Mouse (Mus musculus) midbrain, embryonic 11.5 days (tissue): ENCODE measurements at regions not wholly inside any gene's neighbourhood (a gene's known extent, or its start where the extent isn't known, plus 50 kb on each side); places are given as distances from the start of the nearest gene placed in this dataset.

ENCODE experiments used
- ATAC-seq: fragments of 200-750 bp; cut with Nextera tagmentation; 2 replicates; pipeline ENCODE4 v1.8.0; 2017; ENCODE audit warnings: moderate TSS enrichment, moderate library complexity; ENCODE audit not compliant: low FRiP score
- DNase-seq: peaks from one replicate; pipeline ENCODE4 v3.0.0; 2015; ENCODE audit warnings: low spot score; ENCODE audit errors: missing footprints
- H3K27ac ChIP-seq: fragments of 300-500 bp; sonication (generic); 2 replicates; pipeline ENCODE4 v1.5.1; 2014; ENCODE audit warnings: low read depth, low read length
- H3K27me3 ChIP-seq: fragments of 300-500 bp; sonication (generic); 2 replicates; pipeline ENCODE4 v1.6.1; 2014; ENCODE audit warnings: mild to moderate bottlenecking, low read length, moderate library complexity, mixed read lengths; ENCODE audit not compliant: control insufficient read depth, insufficient read depth
- H3K36me3 ChIP-seq: fragments of 300-500 bp; sonication (generic); 2 replicates; pipeline ENCODE4 v1.6.1; 2014; ENCODE audit warnings: mild to moderate bottlenecking, low read length, moderate library complexity, mixed read lengths; ENCODE audit not compliant: control insufficient read depth, insufficient read depth
- H3K4me1 ChIP-seq: fragments of 300-500 bp; sonication (generic); 2 replicates; pipeline ENCODE4 v1.6.1; 2014; ENCODE audit warnings: low read length; ENCODE audit not compliant: control insufficient read depth, insufficient read depth
- H3K4me2 ChIP-seq: fragments of 300-500 bp; sonication (generic); 2 replicates; pipeline ENCODE4 v1.6.1; 2014; ENCODE audit warnings: mild to moderate bottlenecking, moderate library complexity
- H3K4me3 ChIP-seq: fragments of 300-500 bp; sonication (generic); 2 replicates; pipeline ENCODE4 v1.5.1; 2014; ENCODE audit warnings: low read depth, low read length
- H3K9ac ChIP-seq: fragments of 300-500 bp; sonication (generic); 2 replicates; pipeline ENCODE4 v1.6.1; 2014; ENCODE audit warnings: low read length
- H3K9me3 ChIP-seq: fragments of 300-500 bp; sonication (generic); 2 replicates; pipeline ENCODE4 v1.6.1; 2016; ENCODE audit warnings: low read length; ENCODE audit not compliant: control insufficient read depth
- WGBS: fragments of 180-500 bp; shearing (Covaris S2); extraction: QIAGEN DNeasy Blood & Tissue Kit; methylation state at CpG from one replicate; pipeline ENCODE4 v1.1.7; 2014; 5-methylcytosine and 5-hydroxymethylcytosine counted together

GRCm38 (mm10) chr3:7079073-7079472 lies 458.8 kb upstream of the 1700008P02Rik start:
- Histone ChIP-seq H3K4me3 (no peak overlapping the region), H3K9ac (no peak overlapping the region), H3K4me1 (no peaks in the 10 kb centered on the region), H3K36me3 (no peaks in the 10 kb centered on the region), H3K4me2 (no peak overlapping the region), H3K27ac (no peak overlapping the region), H3K9me3 (no peaks in the 10 kb centered on the region; the same call in 1 of the 2 replicates), H3K27me3 (no peaks in the 10 kb centered on the region)
- DNase-seq (no peak), ATAC-seq (no peak)
- 73% methylated on average over 1 of the region's 1 CpGs for WGBS

- Histone ChIP-seq H3K27ac (no peak overlapping the region), H3K36me3 (no peaks in the 10 kb centered on the region), H3K9me3 (no peaks in the 10 kb centered on the region), H3K4me3 (no peak overlapping the region), H3K4me2 (no peak overlapping the region), H3K9ac (no peak overlapping the region), H3K4me1 (no peaks in the 10 kb centered on the region), H3K27me3 (no peaks in the 10 kb centered on the region)
- WGBS = 80% methylated on average over 3 of the region's 3 CpGs
- ATAC-seq (0 out of 2 replicates have a peak, but pooled peaks have one; percentile 30), DNase-seq (no peak)
These were observed 456.6 kb upstream of the 1700008P02Rik start for GRCm38 (mm10) chr3:7076850-7077249.

- Histone ChIP-seq H3K4me2 (no peak overlapping the region), H3K4me1 (no peaks in the 10 kb centered on the region), H3K9ac (no peak overlapping the region), H3K36me3 (no peaks in the 10 kb centered on the region), H3K27ac (no peak overlapping the region), H3K9me3 (no peaks in the 10 kb centered on the region), H3K4me3 (no peak overlapping the region), H3K27me3 (no peaks in the 10 kb centered on the region)
- WGBS = 64% methylated on average over 2 of the region's 2 CpGs
- ATAC-seq (peak; percentile 74; the same call in 1 of the 2 replicates), DNase-seq (no peak)
These were observed 454.2 kb upstream of the 1700008P02Rik start for GRCm38 (mm10) chr3:7074488-7074887.

GRCm38 (mm10) chr3:7041372-7042057 lies 421.3 kb upstream of the 1700008P02Rik start:
- no peak overlapping the region for H3K27ac ChIP-seq
- no peaks in the 10 kb centered on the region for H3K36me3 ChIP-seq
- no peak overlapping the region for H3K4me2 ChIP-seq
- H3K27me3 ChIP-seq = no peaks in the 10 kb centered on the region
- no peaks in the 10 kb centered on the region for H3K9me3 ChIP-seq
- ATAC-seq = peak; percentile 91
- H3K4me3 ChIP-seq = no peak overlapping the region
- WGBS = 45% methylated on average over 2 of the region's 2 CpGs
- no peaks in the 10 kb centered on the region for H3K4me1 ChIP-seq
- peak; percentile 89 for DNase-seq
- H3K9ac ChIP-seq = no peak overlapping the region

- WGBS = 49% methylated on average over 2 of the region's 2 CpGs
- no peaks in the 10 kb centered on the region for H3K27me3 ChIP-seq
- no peaks in the 10 kb centered on the region for H3K36me3 ChIP-seq
- H3K27ac ChIP-seq = no peak overlapping the region
- no peaks in the 10 kb centered on the region; the same call in 1 of the 2 replicates for H3K4me1 ChIP-seq
- H3K9ac ChIP-seq = no peak overlapping the region
- no peak overlapping the region for H3K4me2 ChIP-seq
- H3K4me3 ChIP-seq = no peak overlapping the region
- H3K9me3 ChIP-seq = no peaks in the 10 kb centered on the region
- DNase-seq = no peak
- peak; percentile 60; the same call in 1 of the 2 replicates for ATAC-seq
These were observed 415.6 kb upstream of the 1700008P02Rik start for GRCm38 (mm10) chr3:7035833-7036232.

DNA sequence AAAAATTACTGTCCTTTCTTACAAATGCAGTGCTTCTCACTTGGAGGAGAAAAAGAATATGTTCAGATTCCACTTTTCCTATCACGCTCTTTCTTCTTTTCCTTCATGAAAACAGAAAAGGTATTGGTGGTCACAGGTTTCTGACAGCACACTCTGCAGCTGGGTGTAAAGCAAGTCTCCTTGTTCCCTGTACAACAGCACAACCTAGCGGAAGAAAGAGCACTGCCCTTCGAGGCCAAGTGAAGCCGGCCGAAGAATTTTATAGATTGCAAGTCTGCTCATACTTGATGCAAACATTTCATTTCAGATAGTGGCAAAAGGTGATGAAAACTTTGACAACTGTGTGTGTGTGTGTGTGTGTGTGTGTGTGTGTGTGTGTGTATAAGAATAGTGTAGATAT lies 407.6 kb upstream of the 1700008P02Rik start:
- Histone ChIP-seq H3K4me2 (no peak overlapping the region), H3K36me3 (no peaks in the 10 kb centered on the region), H3K9me3 (no peaks in the 10 kb centered on the region), H3K9ac (no peak overlapping the region), H3K27ac (no peak overlapping the region), H3K4me1 (no peaks in the 10 kb centered on the region), H3K4me3 (no peak overlapping the region), H3K27me3 (no peaks in the 10 kb centered on the region)
- ATAC-seq (peak; percentile 80; the same call in 1 of the 2 replicates), DNase-seq (peak; percentile 91)
- WGBS = 32% methylated on average over 5 of the region's 5 CpGs

DNA sequence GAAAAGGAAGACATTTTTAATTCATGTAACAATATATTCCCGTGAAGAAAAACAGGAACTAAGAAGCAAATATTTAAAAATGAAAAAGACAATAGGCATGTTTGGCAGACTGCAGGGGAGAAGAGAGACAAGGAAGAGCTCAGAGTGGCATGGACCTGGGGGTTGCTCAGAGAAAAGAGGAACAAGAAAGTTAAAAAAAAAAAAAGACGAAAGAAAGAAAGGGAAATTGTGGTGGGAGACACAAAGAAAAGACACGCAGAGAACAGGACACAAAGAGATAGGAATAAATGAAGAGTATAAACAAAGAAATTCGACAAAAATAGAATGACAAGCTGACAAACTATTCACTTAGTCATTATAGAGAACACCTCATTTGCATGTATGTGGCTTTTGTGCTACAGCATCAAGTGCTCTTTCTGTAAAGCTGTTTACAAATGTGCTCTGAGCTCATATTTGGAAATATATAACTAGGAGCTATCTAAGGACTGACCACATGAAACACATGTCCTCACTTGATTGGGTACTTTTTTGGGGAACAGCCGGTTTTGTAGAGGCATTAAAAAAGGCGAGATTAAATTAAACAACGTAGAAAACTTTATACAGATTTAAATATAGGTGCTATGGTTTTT lies 394.2 kb upstream of the 1700008P02Rik start:
- no peak for ATAC-seq

GRCm38 (mm10) chr3:7013516-7013915 lies 393.3 kb upstream of the 1700008P02Rik start:
- H3K27me3 ChIP-seq = no peaks in the 10 kb centered on the region
- no peaks in the 10 kb centered on the region for H3K36me3 ChIP-seq
- H3K27ac ChIP-seq = no peak overlapping the region
- peaks cover 9% of the 10 kb centered on the region for H3K4me1 ChIP-seq
- H3K9me3 ChIP-seq = no peaks in the 10 kb centered on the region
- DNase-seq = peak; percentile 85
- ATAC-seq = 0 out of 2 replicates have a peak, but pooled peaks have one; percentile 34
- no peak overlapping the region for H3K9ac ChIP-seq
- no peak overlapping the region for H3K4me3 ChIP-seq
- no peak overlapping the region for H3K4me2 ChIP-seq

More for the DNA sequence above, 394.2 kb upstream of the 1700008P02Rik start:
- peak; percentile 83 for DNase-seq
- Histone ChIP-seq H3K27ac (no peak overlapping the region), H3K9me3 (no peaks in the 10 kb centered on the region), H3K9ac (no peak overlapping the region), H3K36me3 (no peaks in the 10 kb centered on the region), H3K4me2 (no peak overlapping the region), H3K4me1 (peaks cover 6% of the 10 kb centered on the region), H3K27me3 (no peaks in the 10 kb centered on the region), H3K4me3 (no peak overlapping the region)
- 42% methylated on average over 7 of the region's 7 CpGs for WGBS

DNA sequence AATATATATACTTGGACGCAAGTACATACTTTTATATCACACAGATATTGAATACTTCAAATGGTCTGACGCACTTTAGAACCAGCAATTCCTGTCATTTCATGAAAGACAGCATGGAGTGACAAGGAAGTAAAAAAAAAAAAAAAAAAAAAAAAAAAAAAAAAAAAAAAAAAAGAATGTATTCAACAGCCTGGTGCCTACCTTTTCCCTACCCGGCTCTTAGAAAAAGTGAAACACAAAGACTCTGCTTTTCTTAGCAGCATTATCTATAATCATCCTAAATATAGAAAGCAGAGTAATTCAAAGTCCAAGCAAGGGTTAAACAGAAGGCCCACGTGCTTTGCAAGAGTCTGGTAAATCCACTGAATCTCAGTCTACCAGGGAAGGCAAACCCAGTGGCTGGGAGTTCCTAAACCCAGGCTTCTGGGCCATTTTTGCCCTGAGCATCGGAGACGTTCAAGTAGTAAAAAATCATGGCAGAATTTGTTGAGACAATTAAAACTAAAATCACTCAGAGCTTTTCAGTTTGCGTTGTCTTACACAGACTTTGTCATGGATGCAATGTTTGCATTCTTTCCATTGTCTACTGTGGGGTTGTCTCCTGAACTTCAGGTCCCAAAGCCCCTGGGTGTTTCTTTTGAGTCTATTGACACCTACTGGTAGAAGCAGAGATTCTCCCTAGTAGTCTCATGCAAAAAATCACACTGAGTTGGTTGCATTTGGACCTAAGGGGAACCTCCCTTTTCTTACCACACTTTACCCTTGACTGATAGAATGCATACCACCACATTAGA lies 390.2 kb upstream of the 1700008P02Rik start:
- Histone ChIP-seq H3K4me1 (peaks cover 9% of the 10 kb centered on the region), H3K27ac (no peak overlapping the region), H3K4me3 (no peak overlapping the region), H3K9ac (no peak overlapping the region), H3K36me3 (no peaks in the 10 kb centered on the region), H3K4me2 (no peak overlapping the region), H3K9me3 (no peaks in the 10 kb centered on the region), H3K27me3 (no peaks in the 10 kb centered on the region)
- peak; percentile 91 for DNase-seq
- 44% methylated on average over 7 of the region's 7 CpGs for WGBS
- ATAC-seq = peak; percentile 80
